Mouse (Mus musculus): Measurements from ENCODE around the gene Selenon.

GRCm38 (mm10) chr4:134525806-134526205 lies 26.2 kb downstream of the Selenon start:
- no peak for TF ChIP-seq CTCF (IDR thresholded peaks at IDR 0.05; ENCODE audit: low read depth)
- TF ChIP-seq EP300 (IDR thresholded peaks at IDR 0.05; ENCODE audit: low read depth) = no peak

All from liver, postnatal 0 days (tissue).